Comparison of ENCODE assay signal across 11 mouse cellular contexts in the genomic region with DNA sequence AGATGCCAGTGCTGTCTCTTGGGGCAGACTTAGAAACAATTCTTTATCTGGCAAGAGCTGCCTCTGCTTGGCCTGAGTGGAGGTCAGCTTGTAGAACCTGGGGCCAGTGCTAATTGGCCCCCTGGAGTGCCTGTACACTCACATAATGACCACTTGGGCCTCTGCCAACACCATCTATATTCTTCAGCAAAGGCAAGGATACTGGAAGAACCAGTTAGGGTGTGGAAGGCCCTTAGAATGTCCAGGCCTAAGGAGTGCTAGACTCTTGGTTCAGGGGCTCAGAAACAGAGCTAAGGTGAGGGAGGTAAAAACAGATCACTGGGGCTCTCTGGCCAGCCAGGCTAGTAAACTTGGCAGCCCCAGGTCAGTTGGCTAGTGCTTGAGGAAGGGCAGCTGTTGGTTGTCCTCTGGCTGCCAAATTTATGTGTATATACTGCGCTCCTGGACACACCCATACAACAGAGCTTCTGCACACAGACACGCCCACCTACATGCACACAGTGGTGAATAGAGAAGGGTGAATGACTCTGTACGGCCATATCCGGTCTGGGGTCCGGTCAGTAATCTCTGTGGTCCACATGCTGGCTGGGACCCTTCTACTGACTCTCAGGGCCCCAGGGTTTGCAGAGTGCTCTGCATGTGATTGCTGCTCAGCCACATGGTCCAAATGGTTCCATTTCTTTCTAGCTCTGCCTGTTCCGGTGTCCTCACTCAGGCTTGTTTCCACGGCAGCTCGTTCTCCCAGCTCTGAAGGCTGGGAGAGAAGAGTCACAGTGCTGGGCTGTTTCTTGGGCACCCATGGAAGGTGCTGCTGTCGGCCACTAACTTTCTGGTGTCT. TPM values are rescaled to one million over a fixed set of nuclear protein-coding genes. Genes with fewer than 3 reads are reported as not detected.
DNase-seq lines count a peak whose midpoint lies in the region; ATAC-seq and TF ChIP-seq lines count a peak whose summit lies in the region.
"Had no signal": no experiment of that assay in that cellular context is flagged by ENCODE, and none has a peak within 500 bp of the region (broad histone marks: within the 10 kb centered on the region; RNA-seq: fewer than 3 reads in every experiment).

No protein-coding gene starts in this region.

- no peak overlapping the region for H3K27ac ChIP-seq in hindbrain, embryonic 12.5 days
- no peak overlapping the region for H3K27ac ChIP-seq in hindbrain, embryonic 11.5 days (ENCODE audit: low read depth, low read length)
- H3K27ac ChIP-seq in intestine, postnatal 0 days (ENCODE audit: low read depth, low read length), result peak overlapping the region; percentile 5; the same call in 1 of the 2 replicates
- H3K27ac ChIP-seq in lung, postnatal 0 days (ENCODE audit: low read length), result peak overlapping the region; percentile 51
- H3K27ac ChIP-seq: macrophage had no signal

- H3K4me1 ChIP-seq in hindbrain, embryonic 12.5 days, result no peaks in the 10 kb centered on the region
- H3K4me1 ChIP-seq in hindbrain, embryonic 11.5 days (replicated peaks; ENCODE audit: control insufficient read depth, insufficient read depth, low read length), result no peaks in the 10 kb centered on the region
- peaks cover 18% of the 10 kb centered on the region for H3K4me1 ChIP-seq in intestine, postnatal 0 days (replicated peaks; ENCODE audit: control insufficient read depth, insufficient read depth, low read length)
- H3K4me1 ChIP-seq in lung, postnatal 0 days (ENCODE audit: insufficient read depth, low read depth, low read length), result peaks cover 22% of the 10 kb centered on the region; the same call in 1 of the 2 replicates

- TF ChIP-seq EP300 in lung, postnatal 0 days (IDR thresholded peaks at IDR 0.05), result peak; percentile 80

- H3K36me3 ChIP-seq in hindbrain, embryonic 12.5 days, result no peaks in the 10 kb centered on the region
- no peaks in the 10 kb centered on the region for H3K36me3 ChIP-seq in hindbrain, embryonic 11.5 days (ENCODE audit: control insufficient read depth, insufficient read depth, low read length)
- H3K36me3 ChIP-seq in intestine, postnatal 0 days (ENCODE audit: control insufficient read depth, insufficient read depth), result peaks cover 4% of the 10 kb centered on the region; the same call in 1 of the 2 replicates
- no peaks in the 10 kb centered on the region for H3K36me3 ChIP-seq in lung, postnatal 0 days (ENCODE audit: insufficient read depth, low read length)
- H3K36me3 ChIP-seq: G1E had no signal

- DNase-seq in hindbrain, embryonic 11.5 days (ENCODE audit: low spot score), result no peak
- DNase-seq in Muller cell, postnatal 12 days (ENCODE audit: inconsistent ontology term), result peak; percentile 22
- peak; percentile 90 for DNase-seq in lung, postnatal 0 days (ENCODE audit: low spot score)
- DNase-seq in frontal cortex, postnatal 36 days (ENCODE audit: low spot score in 2 of 2), result no peak
- DNase-seq in layer of hippocampus, postnatal 10 days (ENCODE audit: low spot score in 2 of 2), result no peak

- ATAC-seq in hindbrain, embryonic 12.5 days (ENCODE audit: low FRiP score), result 0 out of 2 replicates have a peak, but pooled peaks have one; percentile 16
- no peak for ATAC-seq in hindbrain, embryonic 11.5 days (ENCODE audit: low FRiP score)
- peak; percentile 42 for ATAC-seq in intestine, postnatal 0 days
- ATAC-seq in lung, postnatal 0 days, result peak; percentile 84
- no peak for ATAC-seq in megakaryocyte, adult 5-6 weeks (ENCODE audit: poor library complexity, severe bottlenecking)

- no peak overlapping the region for H3K4me3 ChIP-seq in hindbrain, embryonic 12.5 days
- H3K4me3 ChIP-seq in hindbrain, embryonic 11.5 days (ENCODE audit: low read depth, low read length), result no peak overlapping the region
- H3K4me3 ChIP-seq in intestine, postnatal 0 days (ENCODE audit: low read depth, low read length), result no peak overlapping the region
- no peak overlapping the region for H3K4me3 ChIP-seq in lung, postnatal 0 days (ENCODE audit: low read depth, low read length)
- H3K4me3 ChIP-seq: erythroblast, embryonic 14.5 days had no signal

- H3K9me3 ChIP-seq in hindbrain, embryonic 12.5 days (replicated peaks), result no peaks in the 10 kb centered on the region
- no peaks in the 10 kb centered on the region for H3K9me3 ChIP-seq in hindbrain, embryonic 11.5 days (ENCODE audit: control insufficient read depth, low read length)
- H3K9me3 ChIP-seq in intestine, postnatal 0 days (ENCODE audit: control insufficient read depth), result no peaks in the 10 kb centered on the region
- no peaks in the 10 kb centered on the region for H3K9me3 ChIP-seq in lung, postnatal 0 days (ENCODE audit: low read length)
- H3K9me3 ChIP-seq: G1E had no signal

- 75% methylated on average over 9 of the region's 9 CpGs for WGBS in hindbrain, embryonic 12.5 days
- WGBS in hindbrain, embryonic 11.5 days, result 74% methylated on average over 9 of the region's 9 CpGs
- WGBS in intestine, postnatal 0 days, result 40% methylated on average over 9 of the region's 9 CpGs
- 28% methylated on average over 9 of the region's 9 CpGs for WGBS in lung, postnatal 0 days

- no peak overlapping the region for H3K9ac ChIP-seq in hindbrain, embryonic 12.5 days
- no peak overlapping the region for H3K9ac ChIP-seq in hindbrain, embryonic 11.5 days (ENCODE audit: low read depth, low read length)
- no peak overlapping the region for H3K9ac ChIP-seq in intestine, postnatal 0 days (ENCODE audit: low read depth, low read length)
- no peak overlapping the region for H3K9ac ChIP-seq in lung, postnatal 0 days (replicated peaks; ENCODE audit: low read depth)

- no peaks in the 10 kb centered on the region for H3K27me3 ChIP-seq in hindbrain, embryonic 12.5 days
- no peaks in the 10 kb centered on the region for H3K27me3 ChIP-seq in hindbrain, embryonic 11.5 days (ENCODE audit: control insufficient read depth, insufficient read depth, low read length)
- no peaks in the 10 kb centered on the region for H3K27me3 ChIP-seq in intestine, postnatal 0 days (replicated peaks; ENCODE audit: control insufficient read depth, insufficient read depth, low read length)
- no peaks in the 10 kb centered on the region for H3K27me3 ChIP-seq in lung, postnatal 0 days (replicated peaks; ENCODE audit: insufficient read depth, low read length)

- TF ChIP-seq CTCF in intestine, postnatal 0 days (IDR thresholded peaks at IDR 0.05; ENCODE audit: low read depth), result no peak
- TF ChIP-seq CTCF in lung, postnatal 0 days (IDR thresholded peaks at IDR 0.05), result no peak; the same call in 1 of the 2 replicates

- no peak overlapping the region for H3K4me2 ChIP-seq in hindbrain, embryonic 12.5 days (replicated peaks)
- no peak overlapping the region for H3K4me2 ChIP-seq in hindbrain, embryonic 11.5 days (replicated peaks; ENCODE audit: low read depth, low read length)
- no peak overlapping the region; the same call in 1 of the 2 replicates for H3K4me2 ChIP-seq in intestine, postnatal 0 days (replicated peaks; ENCODE audit: low read depth)
- peak overlapping the region; percentile 19; the same call in 1 of the 2 replicates for H3K4me2 ChIP-seq in lung, postnatal 0 days (replicated peaks; ENCODE audit: low read depth, low read length)

RNA-seq across cellular contexts. Expression of a gene that starts 22.4 kb away (rescaled TPM):
- 0.09 and 0.26 TPM in 2 replicates for polyA plus RNA-seq in hindbrain, embryonic 12.5 days (2016; fragmentation: Nextera tagmentation; extraction: Ambion mirVana)
- polyA plus RNA-seq in hindbrain, embryonic 11.5 days (2014; fragmentation: Nextera tagmentation; extraction: Ambion mirVana), result 0.15 TPM in 2 replicates
- 3.0 and 3.4 TPM in 2 replicates for polyA plus RNA-seq in intestine, postnatal 0 days (2015; fragmentation: Nextera tagmentation; extraction: Ambion mirVana)
- 12.1 and 14.5 TPM in 2 replicates for polyA plus RNA-seq in lung, postnatal 0 days (2015; fragmentation: Nextera tagmentation; extraction: Ambion mirVana)
- 1 to 10 TPM; 1.0 to 1.5 TPM for total RNA-seq in layer of hippocampus, postnatal 10 days (2021)
- not detected in 2 replicates for total RNA-seq in megakaryocyte, adult 5-6 weeks (2015)
- total RNA-seq in megakaryocyte, adult 5-6 weeks (2017), result not detected in 2 replicates
- polyA plus RNA-seq: erythroblast, embryonic 14.5 days; G1E had no signal

Comparison
In these comparisons a context has a peak if more than half of its experiments do, and no peak if none do; other contexts are left out.
1. ATAC-seq: peak in hindbrain, embryonic 12.5 days (single experiment), intestine, postnatal 0 days (single experiment) and lung, postnatal 0 days (single experiment); none in hindbrain, embryonic 11.5 days (single experiment) and megakaryocyte, adult 5-6 weeks (single experiment).
2. H3K27ac ChIP-seq: peak in intestine, postnatal 0 days (single experiment) and lung, postnatal 0 days (single experiment); none in hindbrain, embryonic 12.5 days (single experiment) and hindbrain, embryonic 11.5 days (single experiment).
3. DNase-seq: peak in Muller cell, postnatal 12 days (single experiment) and lung, postnatal 0 days (single experiment); none in hindbrain, embryonic 11.5 days (single experiment), frontal cortex, postnatal 36 days (0 of 2) and layer of hippocampus, postnatal 10 days (0 of 2).